Mouse (Mus musculus): Measurements from ENCODE around the gene Marveld1.

DNA sequence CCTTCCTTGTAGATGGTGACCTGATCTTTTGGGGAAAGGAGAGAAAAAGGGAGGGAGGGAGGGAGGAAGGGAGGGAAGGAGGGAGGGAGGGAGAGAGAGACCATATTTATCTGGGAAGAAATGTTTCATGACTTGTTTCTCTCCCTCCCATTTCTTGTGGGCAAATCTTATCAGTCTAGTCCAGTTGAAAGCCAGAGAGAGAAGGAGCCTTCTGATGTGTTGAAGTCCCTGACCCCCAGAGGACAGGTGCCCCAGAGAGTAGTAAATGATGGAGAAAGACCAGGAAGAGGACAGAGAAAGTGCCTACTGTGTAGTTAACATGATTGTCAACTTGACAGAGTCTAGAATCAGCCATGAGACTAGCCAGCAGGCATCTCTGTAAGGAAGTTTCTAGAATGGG lies 12.1 kb upstream of the Marveld1 start:
- TF ChIP-seq CTCF (IDR thresholded peaks at IDR 0.05; ENCODE audit: insufficient read depth, low read length) (no peak), POLR2A (IDR thresholded peaks at IDR 0.05; ENCODE audit: borderline replicate concordance, extremely low read depth, low read depth, low read length) (no peak)
